In genomic region chr2:124089813-124090230, GRCm38 (mm10) we compare ENCODE assay signal across 8 mouse cellular contexts. TPM values are rescaled to one million over a fixed set of nuclear protein-coding genes. Genes with fewer than 3 reads are reported as not detected.
DNase-seq lines count a peak whose midpoint lies in the region; ATAC-seq and TF ChIP-seq lines count a peak whose summit lies in the region.

Sema6d (plus strand) TSS chr2:124089969.

- peak within 1 kb of the TSS; percentile 78 for H3K9ac ChIP-seq in forebrain, postnatal 0 days
- H3K9ac ChIP-seq in hindbrain, embryonic 15.5 days: peak within 1 kb of the TSS; percentile 83
- peak within 1 kb of the TSS; percentile 55 for H3K9ac ChIP-seq in limb, embryonic 13.5 days

- H3K79me2 ChIP-seq in myocyte (ENCODE audit: control insufficient read depth, insufficient read depth): no peaks in the 10 kb centered on the region

- peak within 1 kb of the TSS; percentile 69 for H3K4me3 ChIP-seq in forebrain, postnatal 0 days (ENCODE audit: low read depth, low read length)
- peak within 1 kb of the TSS; percentile 87 for H3K4me3 ChIP-seq in hindbrain, embryonic 15.5 days
- H3K4me3 ChIP-seq in limb, embryonic 13.5 days: peak within 1 kb of the TSS; percentile 48
- no peak within 1 kb of the TSS for H3K4me3 ChIP-seq in myocyte

- no peaks in the 10 kb centered on the region for H3K36me3 ChIP-seq in forebrain, postnatal 0 days (ENCODE audit: insufficient read depth)
- no peaks in the 10 kb centered on the region for H3K36me3 ChIP-seq in hindbrain, embryonic 15.5 days
- H3K36me3 ChIP-seq in limb, embryonic 13.5 days: no peaks in the 10 kb centered on the region
- H3K36me3 ChIP-seq in myocyte (ENCODE audit: control insufficient read depth, insufficient read depth): no peaks in the 10 kb centered on the region

- H3K9me3 ChIP-seq in forebrain, postnatal 0 days (ENCODE audit: low read length): no peaks in the 10 kb centered on the region
- H3K9me3 ChIP-seq in hindbrain, embryonic 15.5 days: no peaks in the 10 kb centered on the region
- H3K9me3 ChIP-seq in limb, embryonic 13.5 days: no peaks in the 10 kb centered on the region

- H3ac ChIP-seq in myocyte (ENCODE audit: control insufficient read depth, insufficient read length): peak within 1 kb of the TSS; percentile 59

- ATAC-seq in forebrain, postnatal 0 days: peak; percentile 75
- ATAC-seq in hindbrain, embryonic 15.5 days (ENCODE audit: low FRiP score, low read depth): peak; percentile 81
- no peak; the same call in 1 of the 2 replicates for ATAC-seq in limb, embryonic 13.5 days (ENCODE audit: low FRiP score, low read depth)
- ATAC-seq in erythroid progenitor cell, adult 5-6 weeks (replicated peaks; ENCODE audit: low FRiP score, poor library complexity, severe bottlenecking): no peak

- no peaks in the 10 kb centered on the region for H3K27me3 ChIP-seq in forebrain, postnatal 0 days (ENCODE audit: insufficient read depth, low read length)
- no peaks in the 10 kb centered on the region for H3K27me3 ChIP-seq in hindbrain, embryonic 15.5 days
- peaks cover 69% of the 10 kb centered on the region for H3K27me3 ChIP-seq in limb, embryonic 13.5 days
- peaks cover 11% of the 10 kb centered on the region for H3K27me3 ChIP-seq in myocyte (ENCODE audit: control insufficient read depth, insufficient read depth, insufficient read length)

- H3K27ac ChIP-seq in forebrain, postnatal 0 days (ENCODE audit: low read depth, low read length): peak within 1 kb of the TSS; percentile 57
- peak within 1 kb of the TSS; percentile 81 for H3K27ac ChIP-seq in hindbrain, embryonic 15.5 days (replicated peaks)
- no peak within 1 kb of the TSS for H3K27ac ChIP-seq in limb, embryonic 13.5 days

- WGBS in forebrain, postnatal 0 days: 8% methylated on average over 29 of the region's 29 CpGs
- WGBS in hindbrain, embryonic 15.5 days: 2% methylated on average over 29 of the region's 29 CpGs
- WGBS in limb, embryonic 13.5 days: 3% methylated on average over 29 of the region's 29 CpGs

- no peak for TF ChIP-seq CTCF in forebrain, postnatal 0 days (IDR thresholded peaks at IDR 0.05; ENCODE audit: low read depth)

- peak within 1 kb of the TSS; percentile 83 for H3K4me2 ChIP-seq in forebrain, postnatal 0 days (ENCODE audit: low read depth)
- peak within 1 kb of the TSS; percentile 95 for H3K4me2 ChIP-seq in hindbrain, embryonic 15.5 days
- H3K4me2 ChIP-seq in limb, embryonic 13.5 days (replicated peaks): peak within 1 kb of the TSS; percentile 88
- H3K4me2 ChIP-seq in myocyte (ENCODE audit: low read depth): peak within 1 kb of the TSS; percentile 53

- TF ChIP-seq POLR2A in myocyte (IDR thresholded peaks at IDR 0.05; ENCODE audit: insufficient read length, low read depth): no peak

- H3K4me1 ChIP-seq in forebrain, postnatal 0 days (ENCODE audit: insufficient read depth): peaks cover 9% of the 10 kb centered on the region; the same call in 1 of the 2 replicates
- H3K4me1 ChIP-seq in hindbrain, embryonic 15.5 days (replicated peaks): peaks cover 23% of the 10 kb centered on the region
- H3K4me1 ChIP-seq in limb, embryonic 13.5 days: peaks cover 13% of the 10 kb centered on the region

- peak; percentile 11 for DNase-seq in adrenal gland, postnatal 14 days
- no peak for DNase-seq in adrenal gland, adult 18-20 months (ENCODE audit: low spot score in 2 of 2)
- DNase-seq in adrenal gland, postnatal 25 days: no peak
- peak; percentile 47 for DNase-seq in forebrain, postnatal 0 days

TF ChIP-seq in myocyte, 11 proteins besides CTCF, POLR2A, EP300 and RAD21:
- TF ChIP-seq TCF12 (IDR thresholded peaks at IDR 0.05; ENCODE audit: insufficient read depth, poor library complexity, severe bottlenecking) (no peak), POLR2AphosphoS2 (IDR thresholded peaks at IDR 0.05; ENCODE audit: insufficient read length, low read depth) (no peak), CEBPB (IDR thresholded peaks at IDR 0.05; ENCODE audit: insufficient read depth, poor library complexity, severe bottlenecking) (no peak), E2F4 (IDR thresholded peaks at IDR 0.05; ENCODE audit: insufficient read depth) (no peak), USF1 (IDR thresholded peaks at IDR 0.05; ENCODE audit: low read depth) (no peak), MAX (IDR thresholded peaks at IDR 0.05; ENCODE audit: low read depth) (no peak), REST (IDR thresholded peaks at IDR 0.05; ENCODE audit: insufficient read depth, insufficient read length) (no peak), MYOG (IDR thresholded peaks at IDR 0.05; ENCODE audit: control insufficient read depth in 1 of 3, insufficient read depth in 1 of 3, insufficient read length in 2 of 3, low read depth in 2 of 3) (no peak), TCF3 (IDR thresholded peaks at IDR 0.05; ENCODE audit: insufficient read length, low read depth) (no peak), MYOD1 (IDR thresholded peaks at IDR 0.05; ENCODE audit: control insufficient read depth in 1 of 3, insufficient read length in 2 of 3, low read depth in 2 of 3) (no peak), SRF (IDR thresholded peaks at IDR 0.05; ENCODE audit: control insufficient read depth, insufficient read length, low read depth) (no peak)

RNA-seq across cellular contexts. Expression of gene Sema6d, which starts in this region (rescaled TPM):
- 15.2 and 15.9 TPM in 2 replicates for total RNA-seq in adrenal gland, postnatal 14 days (2021)
- total RNA-seq in adrenal gland, adult 18-20 months (2021): 10 to 100 TPM in 1 of 2 experiments, 1 to 10 TPM in 1; 5.9 to 10.4 TPM
- 8.6 and 10.9 TPM in 2 replicates for total RNA-seq in adrenal gland, postnatal 25 days (2021)
- total RNA-seq in forebrain, postnatal 0 days (2014; rRNA removed): 41.9 and 65.1 TPM in 2 replicates
- 8.4 and 22.5 TPM in 2 replicates for polyA plus RNA-seq in forebrain, postnatal 0 days (2015; fragmentation: Nextera tagmentation; extraction: Ambion mirVana)
- 41.3 and 45.3 TPM in 2 replicates for polyA plus RNA-seq in hindbrain, embryonic 15.5 days (2015; fragmentation: Nextera tagmentation; extraction: Ambion mirVana)
- polyA plus RNA-seq in limb, embryonic 13.5 days (2015; fragmentation: Nextera tagmentation; extraction: Ambion mirVana): 8.2 and 9.4 TPM in 2 replicates
- 0.97 TPM for polyA plus RNA-seq in myocyte (2012; fragmentation: generic; extraction: Trizol)
- total RNA-seq in erythroid progenitor cell, adult 5-6 weeks (2015; ENCODE audit: low replicate concordance): 1.4 and 5.0 TPM in 2 replicates
- total RNA-seq in erythroid progenitor cell, adult 5-6 weeks (2017; ENCODE audit: low replicate concordance): 1.0 and 1.3 TPM in 2 replicates

Comparison
In these comparisons a context has a peak if more than half of its experiments do, and no peak if none do; other contexts are left out.
1. DNase-seq: peak in adrenal gland, postnatal 14 days (single experiment) and forebrain, postnatal 0 days (single experiment); none in adrenal gland, adult 18-20 months (0 of 2) and adrenal gland, postnatal 25 days (single experiment).
2. ATAC-seq: peak in forebrain, postnatal 0 days (single experiment) and hindbrain, embryonic 15.5 days (single experiment); none in limb, embryonic 13.5 days (single experiment) and erythroid progenitor cell, adult 5-6 weeks (single experiment).
3. Peak in every context shown above with its lines, with median percentiles within 50 percentile points of each other: H3K4me2 ChIP-seq and H3K9ac ChIP-seq.